Comparison of ENCODE assay signal across 9 mouse cellular contexts in genomic region chr5:149488360-149489021, GRCm38 (mm10). TPM values are rescaled to one million over a fixed set of nuclear protein-coding genes. Genes with fewer than 3 reads are reported as not detected.
DNase-seq lines count a peak whose midpoint lies in the region; ATAC-seq and TF ChIP-seq lines count a peak whose summit lies in the region.
"Had no signal": no experiment of that assay in that cellular context is flagged by ENCODE, and none has a peak within 500 bp of the region (broad histone marks: within the 10 kb centered on the region; RNA-seq: fewer than 3 reads in every experiment).

No protein-coding gene starts in this region.

- in situ Hi-C loops in ES-E14 (cut with MboI; ENCODE audit: low sequenced_read_pairs in 2 of 2, unreplicated experiment in 2 of 2): no loop called here

- no peaks in the 10 kb centered on the region for H3K27me3 ChIP-seq in intestine, embryonic 15.5 days (replicated peaks)
- H3K27me3 ChIP-seq in intestine, embryonic 16.5 days (replicated peaks; ENCODE audit: control insufficient read depth, insufficient read depth, low read length): no peaks in the 10 kb centered on the region
- H3K27me3 ChIP-seq in embryonic facial prominence, embryonic 12.5 days: no peaks in the 10 kb centered on the region
- peaks cover 34% of the 10 kb centered on the region; the same call in 1 of the 2 replicates for H3K27me3 ChIP-seq in midbrain, embryonic 10.5 days (ENCODE audit: low read depth, poor library complexity, severe bottlenecking)

- no peaks in the 10 kb centered on the region for H3K36me3 ChIP-seq in intestine, embryonic 15.5 days
- no peaks in the 10 kb centered on the region for H3K36me3 ChIP-seq in intestine, embryonic 16.5 days (ENCODE audit: control insufficient read depth, insufficient read depth, low read length)
- no peaks in the 10 kb centered on the region for H3K36me3 ChIP-seq in ES-E14 (ENCODE audit: control insufficient read depth, insufficient read depth, low read length, poor library complexity, severe bottlenecking)
- H3K36me3 ChIP-seq in embryonic facial prominence, embryonic 12.5 days: no peaks in the 10 kb centered on the region
- H3K36me3 ChIP-seq in midbrain, embryonic 10.5 days: no peaks in the 10 kb centered on the region

- WGBS in intestine, embryonic 15.5 days: 41% methylated on average over 11 of the region's 11 CpGs
- 31% methylated on average over 11 of the region's 11 CpGs for WGBS in intestine, embryonic 16.5 days
- 31% methylated on average over 11 of the region's 11 CpGs for WGBS in embryonic facial prominence, embryonic 12.5 days
- 49% methylated on average over 11 of the region's 11 CpGs for WGBS in midbrain, embryonic 10.5 days

- H3K27ac ChIP-seq in intestine, embryonic 15.5 days: no peak overlapping the region
- H3K27ac ChIP-seq in intestine, embryonic 16.5 days (ENCODE audit: low read length): no peak overlapping the region
- no peak overlapping the region for H3K27ac ChIP-seq in ES-E14 (ENCODE audit: insufficient read depth, low read depth, low read length, poor library complexity, severe bottlenecking)
- H3K27ac ChIP-seq in embryonic facial prominence, embryonic 12.5 days: 0 out of 2 replicates have a peak overlapping the region, but pooled peaks have one; percentile 20
- H3K27ac ChIP-seq in midbrain, embryonic 10.5 days (replicated peaks): peak overlapping the region; percentile 83

- H3K4me1 ChIP-seq in intestine, embryonic 15.5 days (replicated peaks): peaks cover 3% of the 10 kb centered on the region; the same call in 1 of the 2 replicates
- no peaks in the 10 kb centered on the region for H3K4me1 ChIP-seq in intestine, embryonic 16.5 days (ENCODE audit: control insufficient read depth, insufficient read depth, low read length)
- peaks cover 0 to 2% of the 10 kb centered on the region in 2 experiments; a peak in 1 of 4 replicates for H3K4me1 ChIP-seq in ES-E14 (ENCODE audit: control insufficient read depth in 2 of 2, insufficient read depth in 2 of 2, low read length in 2 of 2, poor library complexity in 1 of 2)
- peaks cover 14% of the 10 kb centered on the region for H3K4me1 ChIP-seq in embryonic facial prominence, embryonic 12.5 days
- H3K4me1 ChIP-seq in midbrain, embryonic 10.5 days: peaks cover 39% of the 10 kb centered on the region

- H3K4me2 ChIP-seq in intestine, embryonic 15.5 days (replicated peaks): no peak overlapping the region
- H3K4me2 ChIP-seq in intestine, embryonic 16.5 days (ENCODE audit: low read depth, low read length): no peak overlapping the region
- H3K4me2 ChIP-seq in embryonic facial prominence, embryonic 12.5 days (replicated peaks): no peak overlapping the region

- H3K9ac ChIP-seq in intestine, embryonic 15.5 days: no peak overlapping the region
- H3K9ac ChIP-seq in intestine, embryonic 16.5 days (ENCODE audit: low read depth, low read length): no peak overlapping the region
- H3K9ac ChIP-seq in ES-E14 (ENCODE audit: insufficient read depth, low read depth, low read length, poor library complexity, severe bottlenecking): no peak overlapping the region
- no peak overlapping the region for H3K9ac ChIP-seq in embryonic facial prominence, embryonic 12.5 days

- ATAC-seq in intestine, embryonic 15.5 days: peak; percentile 47; the same call in 1 of the 2 replicates
- ATAC-seq in intestine, embryonic 16.5 days: no peak
- 0 out of 2 replicates have a peak, but pooled peaks have one; percentile 35 for ATAC-seq in embryonic facial prominence, embryonic 12.5 days (ENCODE audit: insufficient number of reproducible peaks, insufficient read depth, low FRiP score, low TSS enrichment)

- DNase-seq in ES-E14 (ENCODE audit: low read depth, low spot score): peak; percentile 69
- DNase-seq in midbrain, embryonic 10.5 days (ENCODE audit: low spot score): peak; percentile 43
- no peak for DNase-seq in right cerebral cortex, adult 2 months (ENCODE audit: low spot score in 2 of 2)
- DNase-seq in right cerebral cortex, postnatal 25 days: no peak
- no peak for DNase-seq in thymus, postnatal 25 days

- H3K4me3 ChIP-seq in intestine, embryonic 15.5 days (replicated peaks): no peak overlapping the region
- H3K4me3 ChIP-seq in intestine, embryonic 16.5 days (ENCODE audit: low read length): no peak overlapping the region
- H3K4me3 ChIP-seq in ES-E14 (ENCODE audit: insufficient read depth in 1 of 2, low read depth in 1 of 2, low read length in 2 of 2, poor library complexity in 1 of 2, severe bottlenecking in 1 of 2): no peak overlapping the region
- H3K4me3 ChIP-seq in embryonic facial prominence, embryonic 12.5 days: no peak overlapping the region
- peak overlapping the region; percentile 43 for H3K4me3 ChIP-seq in midbrain, embryonic 10.5 days

- H3K9me3 ChIP-seq in intestine, embryonic 15.5 days: no peaks in the 10 kb centered on the region
- H3K9me3 ChIP-seq in intestine, embryonic 16.5 days (ENCODE audit: control insufficient read depth, low read length): no peaks in the 10 kb centered on the region
- H3K9me3 ChIP-seq in ES-E14 (ENCODE audit: control insufficient read depth, insufficient read depth, low read depth, low read length): no peaks in the 10 kb centered on the region
- no peaks in the 10 kb centered on the region for H3K9me3 ChIP-seq in embryonic facial prominence, embryonic 12.5 days
- no peaks in the 10 kb centered on the region for H3K9me3 ChIP-seq in midbrain, embryonic 10.5 days (replicated peaks)

TF ChIP-seq in ES-E14, 5 proteins besides CTCF, POLR2A, EP300 and RAD21:
- no peak for TF ChIP-seq HCFC1 (IDR thresholded peaks at IDR 0.05; ENCODE audit: borderline replicate concordance, insufficient read depth, low read length)
- no peak for TF ChIP-seq ZNF384 (IDR thresholded peaks at IDR 0.05; ENCODE audit: low read depth, low read length)
- no peak for TF ChIP-seq ZC3H11A (IDR thresholded peaks at IDR 0.05; ENCODE audit: borderline replicate concordance, low read depth, low read length)
- TF ChIP-seq CHD2 (IDR thresholded peaks at IDR 0.05; ENCODE audit: low read depth, low read length): no peak
- TF ChIP-seq MAFK (IDR thresholded peaks at IDR 0.05; ENCODE audit: insufficient read depth, low read depth, low read length): no peak
TF ChIP-seq in ES-E14: peak in this region for 0.

RNA-seq across cellular contexts. Expression of gene Wdr95, which starts 40.0 kb away (rescaled TPM):
- not detected in 2 replicates for polyA plus RNA-seq in intestine, embryonic 15.5 days (2015; fragmentation: Nextera tagmentation; extraction: Ambion mirVana)
- not detected in 2 replicates for polyA plus RNA-seq in intestine, embryonic 16.5 days (2015; fragmentation: Nextera tagmentation; extraction: Ambion mirVana)
- 1.1 and 1.5 TPM in 2 replicates for total RNA-seq in ES-E14 (2012; rRNA removed)
- polyA plus RNA-seq in embryonic facial prominence, embryonic 12.5 days (2016; fragmentation: Nextera tagmentation; extraction: Ambion mirVana): 0.08 TPM in 1 of 2 replicates, not detected in the other
- not detected in 2 replicates for polyA plus RNA-seq in midbrain, embryonic 10.5 days (2016; fragmentation: Nextera tagmentation; extraction: Ambion mirVana)
- total RNA-seq: common myeloid progenitor, adult 5-6 weeks had no signal

RNA-seq across cellular contexts. Expression of gene Tex26, which starts 49.0 kb away (rescaled TPM):
- polyA plus RNA-seq in intestine, embryonic 15.5 days (2015; fragmentation: Nextera tagmentation; extraction: Ambion mirVana): 0.11 and 0.36 TPM in 2 replicates
- polyA plus RNA-seq in intestine, embryonic 16.5 days (2015; fragmentation: Nextera tagmentation; extraction: Ambion mirVana): 0.38 and 0.39 TPM in 2 replicates
- 0.32 and 0.71 TPM in 2 replicates for total RNA-seq in ES-E14 (2012; rRNA removed)
- polyA plus RNA-seq in embryonic facial prominence, embryonic 12.5 days (2016; fragmentation: Nextera tagmentation; extraction: Ambion mirVana): 0.63 and 0.70 TPM in 2 replicates
- 1.0 and 1.3 TPM in 2 replicates for polyA plus RNA-seq in midbrain, embryonic 10.5 days (2016; fragmentation: Nextera tagmentation; extraction: Ambion mirVana)
- total RNA-seq: common myeloid progenitor, adult 5-6 weeks had no signal

Comparison
In these comparisons a context has a peak if more than half of its experiments do, and no peak if none do; other contexts are left out.
1. H3K27ac ChIP-seq: peak in embryonic facial prominence, embryonic 12.5 days (single experiment) and midbrain, embryonic 10.5 days (single experiment); none in intestine, embryonic 15.5 days (single experiment), intestine, embryonic 16.5 days (single experiment) and ES-E14 (single experiment).
2. DNase-seq: peak in ES-E14 (single experiment) and midbrain, embryonic 10.5 days (single experiment); none in right cerebral cortex, adult 2 months (0 of 2), right cerebral cortex, postnatal 25 days (single experiment) and thymus, postnatal 25 days (single experiment).